Mouse (Mus musculus): ENCODE data around the gene Ssxb6.
"Not testable (repeated sequence)": the region's sequence is repeated elsewhere in the genome, so short reads cannot be mapped to it uniquely, and the experiment has no call there.

Ssxb6 gene

GRCm38 (mm10) chrX:8548155-8548554, at the start of gene Ssxb6:
Ssxb6 (minus strand) TSS chrX:8548255.
- not testable (repeated sequence) for DNase-seq (ENCODE audit: low read depth, low spot score)

DNA sequence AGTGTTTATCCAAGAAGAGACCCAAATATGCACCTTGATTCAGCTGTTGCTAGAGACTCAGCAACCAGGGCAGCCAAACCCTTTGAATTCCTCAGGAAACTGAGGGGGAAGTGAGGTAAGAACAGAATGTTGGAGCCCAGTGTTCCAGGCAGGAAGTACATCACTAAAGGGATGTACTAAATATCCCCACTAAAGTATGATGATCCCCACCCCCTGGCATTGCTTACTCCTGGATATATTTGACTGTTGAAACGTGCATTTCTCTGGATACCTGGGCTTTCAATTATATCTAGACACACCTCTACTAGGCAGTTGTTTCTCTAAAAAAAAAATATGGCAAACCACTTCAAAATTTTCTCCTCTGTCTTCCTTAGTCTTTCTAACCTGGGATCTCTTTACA, 43.7 kb upstream of the Ssxb6 start, which contains the start of gene Ssxb3:
TSS of gene Ssxb3 (minus strand) at position 101 of the 400 bp plus-strand sequence.
- not testable (repeated sequence) for DNase-seq (ENCODE audit: low read depth, low spot score)

- DNase-seq (ENCODE audit: low read depth, low spot score), result no peak
Measured at GRCm38 (mm10) chrX:8524854-8525253, 23.2 kb downstream of the Ssxb6 start, which contains the start of gene Gm14459. Gm14459 (minus strand) TSS chrX:8524954.
